Mouse (Mus musculus): Measurements from ENCODE around the gene Gm10273. TPM values are rescaled to one million over a fixed set of nuclear protein-coding genes. Genes with fewer than 3 reads are reported as not detected.
"Not testable (repeated sequence)": the region's sequence is repeated elsewhere in the genome, so short reads cannot be mapped to it uniquely, and the experiment has no call there.

The Gm10273 gene
- 9.1 TPM in 1 of 2 replicates, not detected in the other for polyA plus RNA-seq (2015; fragmentation: Nextera tagmentation; extraction: Ambion mirVana)

DNA sequence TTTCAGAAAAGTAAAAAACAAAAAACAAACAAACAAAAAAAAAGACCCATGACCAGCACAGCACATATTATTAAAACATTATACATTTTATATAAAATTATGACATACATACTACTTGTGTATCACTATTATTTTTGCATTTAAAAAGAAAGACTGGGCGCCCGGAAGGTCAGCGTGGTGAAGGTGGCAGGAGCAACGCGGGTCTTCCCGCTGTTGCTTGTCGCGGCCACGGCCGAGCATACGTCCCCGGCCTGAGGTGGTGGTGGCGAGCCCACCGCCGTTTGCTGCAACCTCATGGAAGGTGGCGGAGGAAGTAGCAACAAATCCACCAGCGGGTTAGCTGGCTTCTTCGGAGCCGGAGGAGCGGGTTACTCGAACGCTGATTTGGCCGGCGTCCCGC, at the start of gene Gm10273:
Gene Gm10273 (plus strand): TSS at position 172 of the 400 bp plus-strand sequence.
- not testable (repeated sequence) for H3K9ac ChIP-seq; H3K36me3 ChIP-seq; H3K27ac ChIP-seq (replicated peaks); H3K9me3 ChIP-seq (replicated peaks); H3K27me3 ChIP-seq; H3K4me3 ChIP-seq (replicated peaks); H3K4me2 ChIP-seq (replicated peaks); H3K4me1 ChIP-seq; ATAC-seq (ENCODE audit: insufficient number of reproducible peaks, low FRiP score, low TSS enrichment, low read depth)
- 91% methylated on average over 12 of the region's 25 CpGs for WGBS

DNA sequence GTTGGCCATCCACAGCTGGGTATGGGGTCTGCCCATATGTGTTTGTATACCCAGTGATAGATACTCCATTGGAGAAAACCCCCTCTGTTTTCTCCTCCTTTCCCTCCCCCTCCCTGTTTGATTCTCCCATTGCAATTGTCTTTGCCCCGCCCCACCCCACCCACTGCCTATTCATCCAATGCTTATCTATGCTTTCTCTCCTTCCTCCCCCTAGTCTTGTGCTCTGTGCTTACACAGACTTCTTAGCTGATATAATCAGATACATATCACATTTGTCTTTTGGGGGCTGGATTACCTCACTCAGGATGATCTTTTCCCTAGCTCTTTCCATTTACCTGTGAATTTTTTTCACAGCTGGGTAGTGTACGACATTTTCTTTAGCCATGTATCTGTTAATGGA, 48.9 kb upstream of the Gm10273 start:
- ATAC-seq (ENCODE audit: insufficient number of reproducible peaks, low FRiP score, low TSS enrichment, low read depth) = no peak
- no peak overlapping the region for H3K9ac ChIP-seq
- WGBS = 94% methylated on average over 2 of the region's 2 CpGs
- no peaks in the 10 kb centered on the region for H3K9me3 ChIP-seq (replicated peaks)
- no peak overlapping the region for H3K4me3 ChIP-seq (replicated peaks)
- H3K27ac ChIP-seq (replicated peaks) = no peak overlapping the region
- peaks cover 65% of the 10 kb centered on the region for H3K36me3 ChIP-seq
- H3K4me1 ChIP-seq = no peaks in the 10 kb centered on the region
- no peaks in the 10 kb centered on the region for H3K27me3 ChIP-seq
- no peak overlapping the region for H3K4me2 ChIP-seq (replicated peaks)

DNA sequence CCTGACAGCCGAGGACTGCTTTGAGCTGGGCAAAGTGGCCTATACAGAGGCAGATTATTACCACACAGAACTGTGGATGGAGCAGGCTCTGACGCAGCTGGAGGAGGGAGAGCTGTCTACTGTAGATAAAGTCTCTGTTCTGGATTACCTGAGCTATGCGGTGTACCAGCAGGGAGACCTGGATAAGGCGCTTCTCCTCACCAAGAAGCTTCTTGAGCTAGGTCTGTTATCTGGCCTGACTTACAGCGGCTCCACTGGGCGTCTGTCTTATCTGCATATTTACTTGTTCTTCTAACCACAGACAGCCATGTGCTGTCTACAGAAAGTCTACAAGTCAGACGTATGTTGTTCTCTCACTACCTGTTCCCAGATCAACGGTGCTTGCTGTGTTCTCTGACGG, 47.2 kb upstream of the Gm10273 start:
- H3K4me1 ChIP-seq = no peaks in the 10 kb centered on the region
- 92% methylated on average over 9 of the region's 9 CpGs for WGBS
- no peak overlapping the region for H3K4me2 ChIP-seq (replicated peaks)
- H3K27me3 ChIP-seq = no peaks in the 10 kb centered on the region
- no peak for ATAC-seq (ENCODE audit: insufficient number of reproducible peaks, low FRiP score, low TSS enrichment, low read depth)
- peaks cover 73% of the 10 kb centered on the region for H3K36me3 ChIP-seq
- no peaks in the 10 kb centered on the region for H3K9me3 ChIP-seq (replicated peaks)
- no peak overlapping the region for H3K27ac ChIP-seq (replicated peaks)
- no peak overlapping the region for H3K4me3 ChIP-seq (replicated peaks)
- no peak overlapping the region for H3K9ac ChIP-seq

DNA sequence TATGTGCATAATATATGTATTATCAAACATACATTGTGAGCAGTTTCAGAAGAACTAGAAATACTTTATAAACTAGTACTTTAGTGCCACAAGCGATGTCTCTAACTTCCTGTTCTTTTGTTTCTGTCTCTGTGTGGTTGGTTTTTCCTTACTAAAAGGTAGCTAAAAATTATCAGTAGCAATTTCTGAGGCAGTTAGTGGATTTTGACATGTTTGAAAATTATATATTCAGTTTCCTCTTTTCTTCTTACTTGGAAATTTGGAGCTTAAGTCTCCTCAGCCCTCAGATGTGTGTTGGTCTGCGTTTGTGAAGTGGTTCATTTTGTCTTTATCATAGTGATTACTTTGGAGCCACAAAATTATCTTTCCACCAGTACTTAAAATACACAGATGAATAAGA, 45.9 kb upstream of the Gm10273 start:
- no peaks in the 10 kb centered on the region for H3K27me3 ChIP-seq
- no peaks in the 10 kb centered on the region for H3K4me1 ChIP-seq
- no peak overlapping the region for H3K9ac ChIP-seq
- 94% methylated on average over 2 of the region's 2 CpGs for WGBS
- no peak overlapping the region for H3K27ac ChIP-seq (replicated peaks)
- no peak for ATAC-seq (ENCODE audit: insufficient number of reproducible peaks, low FRiP score, low TSS enrichment, low read depth)
- peaks cover 70% of the 10 kb centered on the region for H3K36me3 ChIP-seq
- H3K4me2 ChIP-seq (replicated peaks) = no peak overlapping the region
- no peak overlapping the region for H3K4me3 ChIP-seq (replicated peaks)
- no peaks in the 10 kb centered on the region for H3K9me3 ChIP-seq (replicated peaks)

DNA sequence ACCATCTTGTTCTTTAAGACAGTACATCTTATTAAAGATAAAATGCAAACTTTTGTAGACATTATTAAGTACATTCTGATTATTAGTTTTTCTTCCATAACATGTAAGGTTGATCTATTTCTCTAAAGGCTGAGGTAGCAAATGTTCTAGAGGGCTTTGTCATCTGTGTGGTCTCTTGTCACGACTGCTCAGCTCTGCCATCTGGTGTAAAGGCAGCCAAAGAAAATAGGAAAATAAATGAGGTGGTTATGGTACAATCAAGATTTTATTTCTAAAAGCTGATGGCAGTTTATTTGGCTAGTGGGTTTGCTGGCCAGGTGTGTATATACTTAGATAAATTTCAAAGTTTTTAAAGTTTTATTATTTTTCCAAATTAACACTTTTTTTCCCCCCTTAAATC, 42.4 kb upstream of the Gm10273 start:
- Histone ChIP-seq H3K4me1 (no peaks in the 10 kb centered on the region), H3K27ac (replicated peaks) (no peak overlapping the region), H3K9me3 (replicated peaks) (no peaks in the 10 kb centered on the region), H3K27me3 (no peaks in the 10 kb centered on the region), H3K4me2 (replicated peaks) (no peak overlapping the region), H3K9ac (no peak overlapping the region), H3K4me3 (replicated peaks) (no peak overlapping the region), H3K36me3 (peaks cover 66% of the 10 kb centered on the region)
- WGBS = 48% methylated on average over 1 of the region's 1 CpGs
- ATAC-seq (ENCODE audit: insufficient number of reproducible peaks, low FRiP score, low TSS enrichment, low read depth) = no peak

DNA sequence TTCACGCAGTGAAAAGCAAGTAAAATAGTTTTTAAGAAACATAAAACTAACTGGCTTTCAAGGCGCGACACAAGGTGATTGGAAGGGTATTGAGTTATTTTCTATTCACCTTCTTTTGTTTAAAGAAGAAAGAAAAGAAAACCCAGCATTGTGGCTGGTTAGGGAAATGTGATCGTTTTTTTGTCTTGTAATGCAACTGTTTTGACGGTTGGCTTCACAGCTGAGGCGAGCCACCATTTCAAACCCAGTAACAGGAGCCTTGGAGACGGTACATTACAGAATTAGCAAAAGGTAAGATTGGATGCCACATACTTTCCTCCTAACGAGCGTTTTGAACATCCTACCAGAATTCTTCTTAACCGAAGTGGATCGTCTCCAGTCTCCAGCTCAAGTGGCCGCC, 41.3 kb upstream of the Gm10273 start:
- Histone ChIP-seq H3K36me3 (peaks cover 56% of the 10 kb centered on the region), H3K27me3 (no peaks in the 10 kb centered on the region), H3K27ac (replicated peaks) (no peak overlapping the region), H3K9me3 (replicated peaks) (no peaks in the 10 kb centered on the region), H3K9ac (no peak overlapping the region), H3K4me3 (replicated peaks) (no peak overlapping the region), H3K4me1 (no peaks in the 10 kb centered on the region), H3K4me2 (replicated peaks) (no peak overlapping the region)
- no peak for ATAC-seq (ENCODE audit: insufficient number of reproducible peaks, low FRiP score, low TSS enrichment, low read depth)
- WGBS = 89% methylated on average over 12 of the region's 12 CpGs

DNA sequence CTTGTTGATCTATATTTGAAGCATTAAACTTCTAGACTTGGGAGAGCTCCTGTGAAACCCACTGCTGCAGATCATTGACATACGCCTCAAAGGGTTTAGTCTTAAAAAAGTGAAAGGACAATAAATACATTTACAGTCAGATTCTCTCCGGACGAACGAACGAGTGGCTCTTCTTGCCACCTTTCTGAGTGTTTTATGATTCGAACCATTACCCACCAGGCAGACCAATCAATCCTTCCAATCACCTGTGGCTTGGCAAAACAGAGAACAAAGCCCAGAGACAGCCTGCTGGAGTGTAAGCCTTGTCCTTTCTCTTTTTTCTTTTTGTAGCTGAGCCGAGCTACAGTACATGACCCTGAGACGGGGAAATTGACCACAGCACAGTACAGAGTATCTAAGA, 40.4 kb upstream of the Gm10273 start:
- Histone ChIP-seq H3K4me2 (replicated peaks) (no peak overlapping the region), H3K27me3 (no peaks in the 10 kb centered on the region), H3K36me3 (peaks cover 57% of the 10 kb centered on the region), H3K4me3 (replicated peaks) (no peak overlapping the region), H3K4me1 (no peaks in the 10 kb centered on the region), H3K9me3 (replicated peaks) (no peaks in the 10 kb centered on the region), H3K27ac (replicated peaks) (no peak overlapping the region), H3K9ac (no peak overlapping the region)
- ATAC-seq (ENCODE audit: insufficient number of reproducible peaks, low FRiP score, low TSS enrichment, low read depth) = no peak
- 91% methylated on average over 8 of the region's 8 CpGs for WGBS

DNA sequence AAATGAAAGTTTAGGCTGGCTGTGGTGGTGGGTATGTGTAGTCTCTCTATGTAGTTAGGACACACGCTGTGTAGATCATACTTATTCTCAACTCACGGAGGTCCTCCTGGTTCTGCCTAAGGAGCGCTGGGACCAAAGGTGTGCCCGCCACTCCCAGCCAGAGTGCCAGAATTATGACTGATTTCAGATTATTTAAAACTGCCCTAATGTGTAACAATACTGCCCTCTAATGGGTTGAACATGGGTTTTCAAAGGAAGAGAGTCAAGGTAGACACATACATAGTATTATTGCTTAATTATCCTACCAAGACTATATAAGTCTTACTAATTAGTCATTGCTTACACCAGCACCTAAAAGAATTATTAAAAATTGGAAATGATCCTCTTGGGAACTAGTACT, 36.7 kb upstream of the Gm10273 start:
- WGBS = 88% methylated on average over 4 of the region's 4 CpGs
- Histone ChIP-seq H3K27ac (replicated peaks) (no peak overlapping the region), H3K27me3 (no peaks in the 10 kb centered on the region), H3K9ac (no peak overlapping the region), H3K9me3 (replicated peaks) (no peaks in the 10 kb centered on the region), H3K36me3 (peaks cover 57% of the 10 kb centered on the region), H3K4me3 (replicated peaks) (no peak overlapping the region), H3K4me2 (replicated peaks) (no peak overlapping the region), H3K4me1 (no peaks in the 10 kb centered on the region)
- ATAC-seq (ENCODE audit: insufficient number of reproducible peaks, low FRiP score, low TSS enrichment, low read depth) = no peak

DNA sequence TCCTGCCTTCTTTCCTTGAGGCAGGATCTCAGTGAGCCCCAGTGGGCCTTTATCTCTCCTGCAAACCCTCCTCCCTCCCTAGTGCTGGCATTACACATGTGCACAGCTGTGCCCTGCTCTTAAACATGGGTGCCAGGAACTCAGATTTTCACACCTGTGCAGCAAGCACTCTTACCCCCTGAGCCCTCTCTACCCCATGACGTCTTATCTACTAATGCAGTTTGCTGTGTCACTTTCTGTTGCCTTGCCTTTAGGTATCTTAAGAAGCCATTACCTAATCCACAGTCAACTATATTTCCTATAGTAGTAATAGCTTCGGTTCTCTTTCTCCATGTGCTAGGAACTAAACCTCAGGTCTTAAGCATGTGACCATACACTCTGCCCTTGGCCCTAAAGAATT, 32.2 kb upstream of the Gm10273 start:
- Histone ChIP-seq H3K9me3 (replicated peaks) (no peaks in the 10 kb centered on the region), H3K4me3 (replicated peaks) (no peak overlapping the region), H3K27me3 (no peaks in the 10 kb centered on the region), H3K36me3 (peaks cover 75% of the 10 kb centered on the region), H3K4me2 (replicated peaks) (no peak overlapping the region), H3K27ac (replicated peaks) (no peak overlapping the region), H3K4me1 (no peaks in the 10 kb centered on the region), H3K9ac (no peak overlapping the region)
- no peak for ATAC-seq (ENCODE audit: insufficient number of reproducible peaks, low FRiP score, low TSS enrichment, low read depth)
- 86% methylated on average over 2 of the region's 2 CpGs for WGBS

DNA sequence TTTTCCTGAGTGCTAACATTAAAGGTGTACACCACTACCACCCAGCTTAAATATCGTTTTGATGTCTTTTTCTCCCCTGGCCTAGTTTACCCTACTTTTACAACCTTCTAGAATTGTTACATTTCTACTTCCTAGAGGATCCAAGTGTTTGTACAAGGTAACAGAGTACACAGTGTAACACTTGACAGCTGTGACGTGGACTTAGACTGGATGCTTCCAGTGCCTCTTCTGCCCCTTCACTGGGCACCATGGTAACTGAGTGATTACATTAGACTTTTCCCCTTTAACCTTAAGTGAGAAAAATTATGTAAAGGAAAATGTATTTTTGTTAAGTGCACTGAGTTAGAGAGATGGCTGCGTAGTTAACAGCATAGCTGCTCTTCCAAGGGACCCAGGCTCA, 30.9 kb upstream of the Gm10273 start:
- no peak overlapping the region for H3K9ac ChIP-seq
- no peaks in the 10 kb centered on the region for H3K4me1 ChIP-seq
- ATAC-seq (ENCODE audit: insufficient number of reproducible peaks, low FRiP score, low TSS enrichment, low read depth) = no peak
- no peaks in the 10 kb centered on the region for H3K9me3 ChIP-seq (replicated peaks)
- 92% methylated on average over 3 of the region's 3 CpGs for WGBS
- H3K36me3 ChIP-seq = peaks cover 85% of the 10 kb centered on the region
- no peak overlapping the region for H3K27ac ChIP-seq (replicated peaks)
- no peak overlapping the region for H3K4me3 ChIP-seq (replicated peaks)
- H3K4me2 ChIP-seq (replicated peaks) = no peak overlapping the region
- H3K27me3 ChIP-seq = no peaks in the 10 kb centered on the region

DNA sequence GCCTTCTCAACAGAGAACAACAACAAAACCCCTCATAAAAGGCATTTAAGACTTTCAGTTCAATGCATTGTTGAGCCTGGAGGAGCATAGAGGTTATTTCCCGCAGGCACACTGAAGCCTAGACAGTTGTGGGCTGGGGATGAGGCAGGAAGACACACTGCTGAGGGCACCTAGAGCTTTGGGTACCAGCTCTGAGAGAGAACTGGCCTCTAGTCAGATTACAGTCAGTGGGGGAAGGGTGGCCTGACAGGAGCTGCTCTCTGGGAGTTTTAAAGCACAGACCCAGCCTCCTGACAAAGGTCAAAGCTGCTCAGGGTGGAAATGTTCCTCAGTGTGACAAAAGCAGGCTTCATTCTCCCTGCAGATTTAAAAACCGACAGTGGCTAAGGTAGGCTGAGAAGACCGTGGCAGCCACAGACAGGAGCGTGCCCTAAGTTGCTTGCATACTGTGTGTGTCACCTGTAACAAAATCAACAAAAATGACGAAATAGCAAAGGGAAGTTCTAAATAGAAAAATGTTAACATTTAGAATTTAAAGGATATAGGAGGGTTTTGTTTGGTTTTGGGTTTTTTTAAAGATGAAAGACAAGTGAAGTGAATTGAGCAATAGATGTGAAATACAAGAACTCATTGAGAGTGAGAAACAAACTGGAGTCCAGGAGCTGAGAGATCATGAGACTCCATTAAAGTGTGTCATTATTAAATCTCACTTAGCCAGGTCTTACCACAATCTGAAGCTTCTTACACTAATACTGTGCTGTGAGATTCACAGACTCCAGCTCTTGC, 29.4 kb upstream of the Gm10273 start:
- no peak overlapping the region for H3K4me2 ChIP-seq (replicated peaks)
- no peaks in the 10 kb centered on the region for H3K9me3 ChIP-seq (replicated peaks)
- H3K36me3 ChIP-seq = peaks cover 90% of the 10 kb centered on the region
- WGBS = 84% methylated on average over 5 of the region's 5 CpGs
- no peak overlapping the region for H3K27ac ChIP-seq (replicated peaks)
- no peak overlapping the region for H3K9ac ChIP-seq
- H3K4me1 ChIP-seq = no peaks in the 10 kb centered on the region
- no peak for ATAC-seq (ENCODE audit: insufficient number of reproducible peaks, low FRiP score, low TSS enrichment, low read depth)
- H3K27me3 ChIP-seq = no peaks in the 10 kb centered on the region
- H3K4me3 ChIP-seq (replicated peaks) = no peak overlapping the region

DNA sequence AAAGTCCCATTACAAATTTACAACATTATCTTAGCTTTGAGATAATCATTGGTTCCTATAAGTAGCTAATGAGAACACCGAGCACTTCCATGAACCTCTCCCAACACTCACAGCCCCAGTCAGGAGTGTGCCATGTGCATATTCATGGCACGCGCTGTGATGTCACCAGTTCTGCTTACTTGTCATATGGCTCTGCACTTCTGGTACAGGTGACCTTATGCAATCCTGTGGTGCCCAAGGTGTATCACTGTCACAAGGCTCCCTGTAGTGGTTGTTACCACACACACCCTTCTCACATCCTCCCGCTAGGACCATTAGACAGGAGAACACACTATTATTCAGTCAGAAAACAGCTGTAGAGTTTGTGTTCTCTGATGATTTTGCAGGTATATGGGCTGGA, 28.7 kb upstream of the Gm10273 start:
- no peak overlapping the region for H3K4me2 ChIP-seq (replicated peaks)
- no peak overlapping the region for H3K27ac ChIP-seq (replicated peaks)
- H3K9me3 ChIP-seq (replicated peaks) = no peaks in the 10 kb centered on the region
- H3K4me1 ChIP-seq = no peaks in the 10 kb centered on the region
- peaks cover 93% of the 10 kb centered on the region for H3K36me3 ChIP-seq
- no peaks in the 10 kb centered on the region for H3K27me3 ChIP-seq
- H3K4me3 ChIP-seq (replicated peaks) = no peak overlapping the region
- no peak for ATAC-seq (ENCODE audit: insufficient number of reproducible peaks, low FRiP score, low TSS enrichment, low read depth)
- 96% methylated on average over 4 of the region's 4 CpGs for WGBS
- no peak overlapping the region for H3K9ac ChIP-seq

Data from embryonic facial prominence, embryonic 15.5 days (tissue).